Mouse (Mus musculus): ENCODE data around the gene Prr7.

DNA sequence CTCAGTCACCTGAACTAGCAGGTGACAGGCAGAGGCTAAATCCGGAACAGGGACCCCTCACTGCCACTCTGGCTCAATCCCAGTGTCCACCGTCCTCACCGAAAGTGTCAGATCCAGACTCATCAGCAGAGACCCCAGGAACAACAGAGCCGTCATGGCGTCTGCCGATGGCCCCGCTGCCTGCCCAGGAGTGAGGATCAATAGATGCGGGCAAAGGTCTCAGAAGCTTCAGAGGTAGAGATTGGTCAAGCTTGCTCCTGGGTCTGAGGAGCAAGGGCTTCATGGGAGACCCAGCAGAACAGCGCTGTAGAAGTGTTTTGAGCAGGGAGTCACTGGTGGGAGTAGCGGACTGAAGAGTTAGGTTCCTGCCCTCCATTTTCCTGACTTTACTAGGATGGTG is 37.5 kb upstream of the Prr7 start, which contains the start of gene F12:
- no peak for TF ChIP-seq POLR2A (IDR thresholded peaks at IDR 0.05; ENCODE audit: low read depth, low read length)
- no peak for TF ChIP-seq CTCF (conservative IDR thresholded peaks at IDR 0.05; ENCODE audit: insufficient read depth, insufficient read length, low read depth, low read length)
